Mouse (Mus musculus): Measurements from ENCODE around the gene Tmem235. TPM values are rescaled to one million over a fixed set of nuclear protein-coding genes. Genes with fewer than 3 reads are reported as not detected.
A peak's percentile ranks its signal among the peaks of the same experiment; 100 is the strongest.

The Tmem235 gene
- polyA plus RNA-seq, 1 experiment = not detected

DNA sequence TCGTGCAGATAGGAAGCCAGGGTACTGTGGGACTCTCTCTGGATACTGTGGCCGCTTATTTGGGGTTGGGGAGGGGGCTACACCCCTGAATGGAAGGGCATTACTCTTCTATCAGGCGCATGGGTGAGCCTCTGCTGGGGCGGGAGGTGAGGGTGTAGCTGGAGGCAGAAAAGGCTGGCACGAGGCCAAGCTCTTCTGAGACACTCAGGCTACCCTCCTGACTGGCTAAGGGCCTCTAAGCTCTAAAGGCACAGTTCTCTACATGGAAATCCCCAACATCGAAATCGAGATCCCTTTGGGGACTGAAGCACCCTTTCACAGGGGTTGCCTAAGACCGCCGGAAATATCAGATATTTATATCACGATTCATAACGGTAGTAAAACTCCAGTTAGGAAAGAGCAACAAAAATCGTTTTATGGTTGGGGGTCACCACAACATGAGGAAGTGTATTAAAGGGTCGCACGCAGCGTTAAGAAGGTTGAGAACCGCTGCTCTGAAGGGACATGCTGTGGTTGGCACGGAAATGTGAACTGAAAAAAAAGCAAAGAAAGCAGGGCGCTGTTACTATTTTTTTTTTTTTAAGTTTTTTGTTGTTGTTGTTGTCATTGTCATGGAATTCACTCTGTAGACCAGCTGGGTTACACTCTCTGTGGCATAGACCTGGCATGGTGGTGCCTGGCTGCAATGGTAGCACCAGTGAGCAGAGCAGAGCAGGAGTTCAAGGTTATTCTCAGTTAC, 32.2 kb upstream of the Tmem235 start:
- H3K4me3 ChIP-seq = peak overlapping the region; percentile 45
- H3K27me3 ChIP-seq (ENCODE audit: control insufficient read depth, insufficient read depth, insufficient read length) = no peaks in the 10 kb centered on the region
- TF ChIP-seq CEBPB (IDR thresholded peaks at IDR 0.05; ENCODE audit: insufficient read depth, poor library complexity, severe bottlenecking) = 0 out of 2 replicates have a peak, but pooled peaks have one; percentile 22
- no peak for TF ChIP-seq TCF12 (IDR thresholded peaks at IDR 0.05; ENCODE audit: insufficient read depth, poor library complexity, severe bottlenecking)
- peak overlapping the region; percentile 94 for H3K4me2 ChIP-seq (ENCODE audit: low read depth)
- no peaks in the 10 kb centered on the region for H3K36me3 ChIP-seq (ENCODE audit: control insufficient read depth, insufficient read depth)
- no peak overlapping the region for H3ac ChIP-seq (ENCODE audit: control insufficient read depth, insufficient read length)
- H3K79me2 ChIP-seq (ENCODE audit: control insufficient read depth, insufficient read depth) = peaks cover 7% of the 10 kb centered on the region

DNA sequence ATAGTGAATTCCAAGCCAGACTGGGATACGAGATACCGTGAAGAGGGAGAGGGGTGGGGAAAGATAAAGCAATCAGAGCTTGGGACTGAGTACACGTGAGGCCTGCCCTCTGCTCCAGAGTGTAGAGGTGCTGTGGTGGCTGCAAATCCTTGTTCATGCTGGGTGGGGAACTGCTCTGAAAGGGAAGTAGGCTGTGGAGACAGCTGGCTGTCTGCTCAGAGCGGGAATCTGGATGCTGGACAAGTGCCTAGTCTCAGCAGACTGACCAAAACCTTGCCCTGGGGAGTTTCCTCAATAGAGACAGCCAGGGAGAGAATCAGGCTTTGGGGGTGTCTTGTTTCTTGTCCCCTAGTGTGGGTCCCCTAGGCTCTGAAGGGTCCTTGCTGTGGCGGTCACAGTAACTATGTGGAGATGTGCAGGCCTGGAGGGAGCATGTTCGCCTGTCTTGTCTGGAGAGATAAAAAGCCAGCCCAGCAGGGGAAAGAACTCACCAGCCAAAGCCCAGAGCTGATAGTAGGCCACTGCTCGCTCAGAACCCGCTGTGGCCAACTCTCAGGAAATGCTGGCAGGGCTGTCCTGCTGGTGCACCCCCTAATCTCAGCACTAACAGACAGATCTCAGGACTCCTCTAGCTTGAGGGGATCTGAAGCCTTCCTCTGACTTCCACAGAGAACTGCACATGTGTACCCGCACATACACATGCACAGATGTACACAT, 31.5 kb upstream of the Tmem235 start:
- H3K4me3 ChIP-seq = no peak overlapping the region
- H3K36me3 ChIP-seq (ENCODE audit: control insufficient read depth, insufficient read depth) = no peaks in the 10 kb centered on the region
- no peaks in the 10 kb centered on the region for H3K27me3 ChIP-seq (ENCODE audit: control insufficient read depth, insufficient read depth, insufficient read length)
- no peak overlapping the region for H3ac ChIP-seq (ENCODE audit: control insufficient read depth, insufficient read length)
- H3K79me2 ChIP-seq (ENCODE audit: control insufficient read depth, insufficient read depth) = peaks cover 7% of the 10 kb centered on the region
- TF ChIP-seq SRF (IDR thresholded peaks at IDR 0.05; ENCODE audit: control insufficient read depth, insufficient read length, low read depth) = no peak
- TF ChIP-seq POLR2A (IDR thresholded peaks at IDR 0.05; ENCODE audit: insufficient read length, low read depth) = peak; percentile 33
- no peak for TF ChIP-seq CEBPB (IDR thresholded peaks at IDR 0.05; ENCODE audit: insufficient read depth, poor library complexity, severe bottlenecking)
- peak; percentile 46 to 88 (median 51) for TF ChIP-seq MYOG (IDR thresholded peaks at IDR 0.05; ENCODE audit: control insufficient read depth in 1 of 3, insufficient read depth in 1 of 3, insufficient read length in 2 of 3, low read depth in 2 of 3)
- peak in 2 of 3 experiments; percentile 80 to 85 for TF ChIP-seq MYOD1 (IDR thresholded peaks at IDR 0.05; ENCODE audit: control insufficient read depth in 1 of 3, insufficient read length in 2 of 3, low read depth in 2 of 3)
- no peak for TF ChIP-seq MAX (IDR thresholded peaks at IDR 0.05; ENCODE audit: low read depth)
- H3K4me2 ChIP-seq (ENCODE audit: low read depth) = peak overlapping the region; percentile 94

DNA sequence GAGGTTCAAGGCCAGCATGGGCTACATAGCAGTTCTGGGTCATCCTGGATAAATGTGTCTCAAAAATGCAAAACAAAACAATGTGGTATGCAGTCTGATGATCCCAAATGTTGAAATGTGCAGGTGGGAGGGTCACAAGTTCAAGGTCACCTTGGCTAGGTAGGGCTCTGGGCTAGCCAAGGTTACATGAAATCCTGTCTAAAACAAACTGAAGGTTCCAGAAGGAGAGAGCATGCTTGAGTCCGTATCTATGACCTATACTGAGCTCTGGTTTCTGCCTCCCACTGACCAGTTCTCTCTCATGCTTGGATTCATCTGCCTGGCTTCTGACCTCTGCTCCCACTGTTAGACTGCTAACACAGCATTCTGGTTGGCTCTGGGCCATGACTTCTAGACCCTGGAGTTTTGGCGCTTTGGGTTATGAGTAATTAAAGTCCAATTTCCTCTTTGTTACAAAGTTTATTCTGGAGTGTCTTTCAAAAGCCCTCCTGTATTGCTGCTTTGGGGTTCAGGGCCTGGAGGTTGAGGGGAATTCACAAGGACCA, 30.8 kb upstream of the Tmem235 start:
- peak overlapping the region; percentile 26 for H3K4me2 ChIP-seq (ENCODE audit: low read depth)
- no peaks in the 10 kb centered on the region for H3K36me3 ChIP-seq (ENCODE audit: control insufficient read depth, insufficient read depth)
- no peak overlapping the region for H3K4me3 ChIP-seq
- no peak overlapping the region for H3ac ChIP-seq (ENCODE audit: control insufficient read depth, insufficient read length)
- H3K79me2 ChIP-seq (ENCODE audit: control insufficient read depth, insufficient read depth) = peaks cover 7% of the 10 kb centered on the region
- no peak for TF ChIP-seq POLR2AphosphoS2 (IDR thresholded peaks at IDR 0.05; ENCODE audit: insufficient read length, low read depth)
- no peak for TF ChIP-seq TCF3 (IDR thresholded peaks at IDR 0.05; ENCODE audit: insufficient read length, low read depth)
- no peak for TF ChIP-seq REST (IDR thresholded peaks at IDR 0.05; ENCODE audit: insufficient read depth, insufficient read length)
- TF ChIP-seq MYOG (IDR thresholded peaks at IDR 0.05; ENCODE audit: control insufficient read depth in 1 of 3, insufficient read depth in 1 of 3, insufficient read length in 2 of 3, low read depth in 2 of 3) = no peak
- no peak for TF ChIP-seq E2F4 (IDR thresholded peaks at IDR 0.05; ENCODE audit: insufficient read depth)
- TF ChIP-seq MAX (IDR thresholded peaks at IDR 0.05; ENCODE audit: low read depth) = no peak
- TF ChIP-seq USF1 (IDR thresholded peaks at IDR 0.05; ENCODE audit: low read depth) = no peak
- TF ChIP-seq TCF12 (IDR thresholded peaks at IDR 0.05; ENCODE audit: insufficient read depth, poor library complexity, severe bottlenecking) = no peak
- no peak for TF ChIP-seq CEBPB (IDR thresholded peaks at IDR 0.05; ENCODE audit: insufficient read depth, poor library complexity, severe bottlenecking)
- TF ChIP-seq POLR2A (IDR thresholded peaks at IDR 0.05; ENCODE audit: insufficient read length, low read depth) = no peak
- no peak for TF ChIP-seq SRF (IDR thresholded peaks at IDR 0.05; ENCODE audit: control insufficient read depth, insufficient read length, low read depth)
- TF ChIP-seq MYOD1 (IDR thresholded peaks at IDR 0.05; ENCODE audit: control insufficient read depth in 1 of 3, insufficient read length in 2 of 3, low read depth in 2 of 3) = no peak
- no peaks in the 10 kb centered on the region for H3K27me3 ChIP-seq (ENCODE audit: control insufficient read depth, insufficient read depth, insufficient read length)

DNA sequence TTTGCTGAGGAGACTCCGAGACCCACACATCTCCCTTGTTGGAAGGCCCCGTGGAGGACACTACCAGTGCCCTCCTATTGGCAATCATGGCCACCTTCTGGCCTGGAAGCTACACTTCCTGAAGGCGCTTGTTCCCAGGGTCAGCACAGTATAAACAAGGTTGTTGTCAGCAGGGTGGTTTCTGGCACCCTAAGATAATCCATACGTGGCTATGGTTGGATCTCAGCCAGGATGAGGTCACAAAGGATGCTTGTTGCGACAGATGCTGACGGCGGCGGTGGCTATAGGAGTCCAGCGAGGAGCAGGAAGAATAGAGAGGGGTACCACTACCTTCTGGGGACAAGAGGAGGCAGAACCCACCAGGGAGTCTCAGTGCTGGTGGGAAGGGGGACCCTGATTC, 30.2 kb upstream of the Tmem235 start:
- H3K79me2 ChIP-seq (ENCODE audit: control insufficient read depth, insufficient read depth) = peaks cover under 1% of the 10 kb centered on the region
- TF ChIP-seq POLR2AphosphoS2 (IDR thresholded peaks at IDR 0.05; ENCODE audit: insufficient read length, low read depth) (no peak), MYOD1 (IDR thresholded peaks at IDR 0.05; ENCODE audit: control insufficient read depth in 1 of 3, insufficient read length in 2 of 3, low read depth in 2 of 3) (no peak), POLR2A (IDR thresholded peaks at IDR 0.05; ENCODE audit: insufficient read length, low read depth) (no peak), TCF3 (IDR thresholded peaks at IDR 0.05; ENCODE audit: insufficient read length, low read depth) (no peak), E2F4 (IDR thresholded peaks at IDR 0.05; ENCODE audit: insufficient read depth) (no peak), SRF (IDR thresholded peaks at IDR 0.05; ENCODE audit: control insufficient read depth, insufficient read length, low read depth) (no peak), USF1 (IDR thresholded peaks at IDR 0.05; ENCODE audit: low read depth) (no peak), CEBPB (IDR thresholded peaks at IDR 0.05; ENCODE audit: insufficient read depth, poor library complexity, severe bottlenecking) (no peak), MAX (IDR thresholded peaks at IDR 0.05; ENCODE audit: low read depth) (no peak), MYOG (IDR thresholded peaks at IDR 0.05; ENCODE audit: control insufficient read depth in 1 of 3, insufficient read depth in 1 of 3, insufficient read length in 2 of 3, low read depth in 2 of 3) (no peak), TCF12 (IDR thresholded peaks at IDR 0.05; ENCODE audit: insufficient read depth, poor library complexity, severe bottlenecking) (no peak), REST (IDR thresholded peaks at IDR 0.05; ENCODE audit: insufficient read depth, insufficient read length) (no peak)
- H3K4me2 ChIP-seq (ENCODE audit: low read depth) = no peak overlapping the region
- H3ac ChIP-seq (ENCODE audit: control insufficient read depth, insufficient read length) = no peak overlapping the region
- H3K36me3 ChIP-seq (ENCODE audit: control insufficient read depth, insufficient read depth) = no peaks in the 10 kb centered on the region
- no peaks in the 10 kb centered on the region for H3K27me3 ChIP-seq (ENCODE audit: control insufficient read depth, insufficient read depth, insufficient read length)
- H3K4me3 ChIP-seq = no peak overlapping the region

Data from myocyte (in vitro differentiated cells).